Mouse (Mus musculus) testis, adult 2 months (tissue): ENCODE results near the gene Elavl2. TPM values are rescaled to one million over a fixed set of nuclear protein-coding genes. Genes with fewer than 3 reads are reported as not detected.

Experiments used
- H3K27ac ChIP-seq: fragments of 200-500 bp; 2 replicates; pipeline ENCODE4 v1.5.1; 2012; ENCODE audit warnings: low read depth, low read length; ENCODE audit not compliant: control insufficient read depth, insufficient read depth
- H3K27me3 ChIP-seq: fragments of 200-500 bp; 2 replicates; pipeline ENCODE4 v1.6.1; 2012; ENCODE audit warnings: mild to moderate bottlenecking, low read length, moderate library complexity; ENCODE audit not compliant: control insufficient read depth, insufficient read depth
- H3K36me3 ChIP-seq: fragments of 200-500 bp; 2 replicates; pipeline ENCODE4 v1.6.1; 2012; ENCODE audit warnings: mild to moderate bottlenecking, low read length; ENCODE audit not compliant: control insufficient read depth, insufficient read depth
- H3K4me1 ChIP-seq: fragments of 200-500 bp; 2 replicates; pipeline ENCODE4 v1.6.1; 2012; ENCODE audit warnings: low read length; ENCODE audit not compliant: control insufficient read depth, insufficient read depth
- H3K4me3 ChIP-seq: fragments of 200-500 bp; 2 replicates; pipeline ENCODE4 v1.5.1; 2012; ENCODE audit warnings: low read depth, mild to moderate bottlenecking, low read length, moderate library complexity, mixed read lengths; ENCODE audit not compliant: control insufficient read depth
- CTCF ChIP-seq: fragments of 200-500 bp; IDR thresholded peaks from 2 replicates; pipeline ENCODE4 v1.5.1; 2012; ENCODE audit warnings: low read depth, mild to moderate bottlenecking, inconsistent platforms, low read length, moderate library complexity; ENCODE audit not compliant: control insufficient read depth, insufficient read depth, insufficient replicate concordance
- POLR2A ChIP-seq: fragments of 200-500 bp; IDR thresholded peaks from 2 replicates; pipeline ENCODE4 v1.6.1; 2012; ENCODE audit warnings: low read depth, mild to moderate bottlenecking, inconsistent platforms, low read length, moderate library complexity; ENCODE audit not compliant: control insufficient read depth
- polyA plus RNA-seq: library from polyadenylated mRNA; depleted of rRNA; stranded (reverse); fragments of >200 nt; gene quantifications from 2 replicates; pipeline ENCODE4 v1.2.3, GENCODE M21; 2012

Gene Elavl2
- polyA plus RNA-seq, 1 experiment: 1.5 TPM

GRCm38 (mm10) chr4:91213917-91214316, 186.7 kb downstream of the Elavl2 start:
- H3K4me3 ChIP-seq: no peak overlapping the region
- H3K36me3 ChIP-seq: no peaks in the 10 kb centered on the region
- no peak overlapping the region for H3K27ac ChIP-seq
- no peaks in the 10 kb centered on the region for H3K4me1 ChIP-seq
- H3K27me3 ChIP-seq: no peaks in the 10 kb centered on the region
- TF ChIP-seq POLR2A: no peak
- TF ChIP-seq CTCF: no peak

GRCm38 (mm10) chr4:91208415-91209292, 191.9 kb downstream of the Elavl2 start:
- H3K27ac ChIP-seq: no peak overlapping the region
- no peaks in the 10 kb centered on the region for H3K36me3 ChIP-seq
- no peaks in the 10 kb centered on the region for H3K4me1 ChIP-seq
- H3K4me3 ChIP-seq: no peak overlapping the region
- no peak for TF ChIP-seq POLR2A
- no peak for TF ChIP-seq CTCF
- H3K27me3 ChIP-seq: no peaks in the 10 kb centered on the region
